Mouse (Mus musculus) lung, embryonic 14.5 days (tissue): ENCODE data around the gene Cetn3. TPM values are rescaled to one million over a fixed set of nuclear protein-coding genes. Genes with fewer than 3 reads are reported as not detected.

Source experiments
- ATAC-seq: fragments of 200-750 bp; cut with Nextera tagmentation; 2 replicates; pipeline ENCODE4 v1.8.0; 2017; ENCODE audit warnings: mild to moderate bottlenecking, moderate TSS enrichment, moderate library complexity; ENCODE audit not compliant: insufficient read depth
- DNase-seq: peaks from one replicate; pipeline ENCODE4 v3.0.0-alpha.2; 2015
- H3K27ac ChIP-seq: fragments of 300-500 bp; sonication (generic); 2 replicates; pipeline ENCODE4 v1.5.1; 2014; ENCODE audit warnings: low read depth, mild to moderate bottlenecking, moderate library complexity
- H3K27me3 ChIP-seq: fragments of 300-500 bp; sonication (generic); 2 replicates; pipeline ENCODE4 v1.6.1; 2014; ENCODE audit warnings: low read length, control low read depth; ENCODE audit not compliant: insufficient read depth
- H3K36me3 ChIP-seq: fragments of 300-500 bp; sonication (generic); 2 replicates; pipeline ENCODE4 v1.6.1; 2014; ENCODE audit warnings: control low read depth; ENCODE audit not compliant: insufficient read depth
- H3K4me1 ChIP-seq: fragments of 300-500 bp; sonication (generic); 2 replicates; pipeline ENCODE4 v1.6.1; 2014; ENCODE audit warnings: antibody characterized with exemption, control low read depth; ENCODE audit not compliant: insufficient read depth
- H3K4me2 ChIP-seq: fragments of 300-500 bp; sonication (generic); 2 replicates; pipeline ENCODE4 v1.6.1; 2014; ENCODE audit warnings: mild to moderate bottlenecking
- H3K4me3 ChIP-seq: fragments of 300-500 bp; sonication (generic); 2 replicates; pipeline ENCODE4 v1.5.1; 2014; ENCODE audit warnings: low read depth, low read length
- H3K9ac ChIP-seq: fragments of 300-500 bp; sonication (generic); 2 replicates; pipeline ENCODE4 v1.6.1; 2014
- H3K9me3 ChIP-seq: fragments of 300-500 bp; sonication (generic); 2 replicates; pipeline ENCODE4 v1.6.1; 2016; ENCODE audit warnings: low read depth, low read length, control low read depth
- CTCF ChIP-seq: IDR thresholded peaks from 2 replicates; pipeline ENCODE4 v1.5.1; 2016; ENCODE audit warnings: antibody characterized with exemption, low read depth
- WGBS: fragments of 180-500 bp; shearing (Covaris S2); extraction: QIAGEN DNeasy Blood & Tissue Kit; methylation state at CpG from one replicate; pipeline ENCODE4 v1.1.7; 2014; 5-methylcytosine and 5-hydroxymethylcytosine counted together
- polyA plus RNA-seq: library from polyadenylated mRNA; unstranded; fragments of >200 nt; fragmentation: Nextera tagmentation; extraction: Ambion mirVana; gene quantifications from 2 replicates; pipeline ENCODE4 v1.2.1, GENCODE M21; 2014

Cetn3 gene
- polyA plus RNA-seq, 1 experiment from 2014 or later, result 255 TPM

DNA sequence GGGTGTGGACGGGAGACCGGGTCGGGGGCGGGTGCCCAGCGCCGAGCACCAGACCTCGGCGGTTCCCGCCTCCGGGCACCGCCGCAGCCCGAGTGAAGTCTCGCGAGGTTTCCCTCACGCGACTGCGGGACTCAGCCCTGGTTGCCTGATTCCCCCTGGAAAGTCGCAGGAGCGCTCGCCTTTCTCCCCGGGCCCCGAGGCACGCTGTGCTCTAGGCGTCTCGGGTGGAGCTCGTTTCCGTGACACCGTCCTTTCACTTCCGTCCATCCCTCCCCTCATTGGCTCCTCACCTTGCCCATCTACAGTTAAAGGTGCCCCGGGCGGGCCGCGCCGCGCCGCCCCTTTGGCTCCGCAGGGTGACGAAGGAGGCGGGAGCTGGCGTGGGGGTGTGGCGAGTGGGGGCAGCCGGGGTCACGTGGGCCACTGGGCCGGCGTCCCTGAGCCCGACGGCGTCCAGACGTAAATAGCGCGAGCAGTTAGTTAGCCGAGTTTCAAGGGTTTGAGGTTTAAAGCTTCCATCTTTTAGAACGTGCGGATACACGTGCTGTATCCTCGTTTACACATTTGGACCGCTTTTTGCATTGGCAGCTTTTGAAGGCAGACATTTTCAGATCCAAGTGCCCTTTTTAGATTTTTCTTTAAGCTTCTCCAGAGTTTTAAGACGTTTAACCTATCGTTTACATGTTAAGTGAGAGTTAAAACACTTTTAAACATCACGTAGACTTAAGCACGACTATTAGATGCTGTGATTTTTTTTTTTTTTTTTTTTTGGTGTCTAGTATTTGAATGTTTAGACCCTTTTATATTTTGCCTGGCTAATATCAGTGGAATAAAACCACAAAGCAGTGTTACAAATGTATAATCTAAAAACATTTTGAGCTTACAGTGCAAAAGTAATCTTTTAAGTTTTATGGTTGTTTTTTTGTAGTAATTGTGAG lies 797 bp downstream of the Cetn3 start:
- DNase-seq (peak; percentile 97), ATAC-seq (peak; percentile 99)
- no peak for TF ChIP-seq CTCF
- Histone ChIP-seq H3K27ac (peak overlapping the region; percentile 99), H3K27me3 (no peaks in the 10 kb centered on the region), H3K4me2 (peak overlapping the region; percentile 60), H3K4me3 (peak overlapping the region; percentile 72), H3K36me3 (peaks cover 22% of the 10 kb centered on the region), H3K4me1 (no peaks in the 10 kb centered on the region), H3K9ac (peak overlapping the region; percentile 84), H3K9me3 (no peaks in the 10 kb centered on the region)
- WGBS, result under 1% methylated on average over 49 of the region's 62 CpGs

DNA sequence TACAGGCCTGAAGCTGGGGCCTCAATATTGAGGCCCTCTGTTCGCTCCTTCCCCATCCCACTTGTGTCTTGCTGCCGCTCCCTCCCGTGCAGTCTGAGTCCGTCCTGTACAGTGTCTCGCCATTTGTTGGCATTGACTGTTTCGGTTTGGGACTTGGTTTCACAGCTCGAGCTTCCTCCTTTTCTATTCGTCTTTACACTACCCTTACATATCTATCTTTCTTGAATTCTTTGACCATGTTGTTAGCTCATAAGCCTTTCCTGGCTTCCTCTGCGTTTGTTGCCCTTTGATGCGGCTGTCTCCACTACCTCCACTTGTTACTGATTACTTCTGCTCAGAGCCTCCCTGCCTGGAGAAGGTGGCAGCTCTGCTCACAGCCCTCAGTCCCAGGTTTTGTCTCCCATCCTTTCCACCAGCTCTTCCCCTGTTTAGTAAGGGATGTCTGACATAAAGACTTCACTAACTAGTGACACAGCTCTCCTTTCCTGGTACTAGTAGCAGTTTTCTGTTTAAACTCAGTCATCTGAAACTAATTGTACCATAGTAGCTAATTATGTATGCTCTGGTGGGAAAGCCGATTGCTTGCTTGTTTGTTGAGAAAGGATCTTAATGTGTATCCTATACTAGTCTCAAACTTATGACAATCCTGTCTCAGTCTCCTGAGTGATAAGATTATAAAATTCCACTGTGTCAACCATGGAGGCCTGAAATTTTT lies 3.0 kb downstream of the Cetn3 start:
- Histone ChIP-seq H3K9me3 (no peaks in the 10 kb centered on the region), H3K4me1 (no peaks in the 10 kb centered on the region), H3K27ac (no peak overlapping the region), H3K4me3 (no peak overlapping the region), H3K9ac (no peak overlapping the region), H3K36me3 (peaks cover 32% of the 10 kb centered on the region), H3K4me2 (no peak overlapping the region), H3K27me3 (no peaks in the 10 kb centered on the region)
- DNase-seq (no peak), ATAC-seq (no peak)
- WGBS, result 82% methylated on average over 11 of the region's 11 CpGs
- no peak for TF ChIP-seq CTCF

DNA sequence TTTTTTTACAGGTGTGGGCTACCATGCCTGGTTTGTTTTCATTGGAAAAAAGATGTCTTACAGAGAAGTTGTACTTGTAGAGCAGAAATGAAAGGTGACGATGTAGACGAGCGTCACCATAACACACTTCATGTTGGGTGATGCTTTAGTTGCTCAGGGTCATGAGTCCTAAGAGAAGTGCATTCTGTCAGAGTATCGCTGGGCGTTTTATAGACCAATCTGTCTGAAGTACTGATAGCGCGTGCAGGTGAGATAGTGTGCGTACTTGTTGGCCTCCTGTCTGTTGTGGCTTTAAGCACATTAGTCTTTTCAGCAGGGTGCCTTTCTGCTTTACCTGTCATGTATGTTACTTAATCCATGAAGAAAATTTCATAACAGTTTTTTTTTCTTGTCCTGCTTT lies 7.3 kb downstream of the Cetn3 start:
- H3K36me3 ChIP-seq, result peaks cover 49% of the 10 kb centered on the region
- no peak overlapping the region for H3K4me2 ChIP-seq
- no peak overlapping the region for H3K4me3 ChIP-seq
- H3K27ac ChIP-seq, result no peak overlapping the region
- DNase-seq, result no peak
- TF ChIP-seq CTCF, result no peak
- no peaks in the 10 kb centered on the region for H3K9me3 ChIP-seq
- H3K4me1 ChIP-seq, result no peaks in the 10 kb centered on the region
- 92% methylated on average over 8 of the region's 8 CpGs for WGBS
- no peak overlapping the region for H3K9ac ChIP-seq
- ATAC-seq, result no peak
- H3K27me3 ChIP-seq, result no peaks in the 10 kb centered on the region

DNA sequence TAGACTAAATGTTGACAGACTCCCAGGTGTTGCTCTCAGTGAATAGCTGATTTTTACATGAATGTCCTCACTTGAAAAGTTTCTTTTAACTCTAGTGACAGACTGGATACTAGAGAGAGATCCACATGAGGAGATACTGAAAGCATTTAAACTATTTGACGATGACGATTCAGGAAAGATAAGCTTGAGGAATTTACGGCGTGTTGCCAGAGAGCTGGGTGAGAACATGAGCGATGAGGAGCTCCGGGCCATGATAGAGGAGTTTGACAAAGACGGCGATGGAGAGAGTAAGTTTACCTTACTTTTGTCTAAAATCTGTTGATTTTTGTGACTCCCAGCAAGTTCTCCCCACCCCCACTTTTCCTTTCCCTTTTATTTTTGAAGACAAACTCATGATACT lies 9.0 kb downstream of the Cetn3 start:
- Histone ChIP-seq H3K4me2 (no peak overlapping the region), H3K9ac (no peak overlapping the region), H3K9me3 (no peaks in the 10 kb centered on the region), H3K4me1 (no peaks in the 10 kb centered on the region), H3K4me3 (no peak overlapping the region), H3K27me3 (no peaks in the 10 kb centered on the region), H3K27ac (no peak overlapping the region), H3K36me3 (peaks cover 43% of the 10 kb centered on the region)
- 20% methylated on average over 8 of the region's 8 CpGs for WGBS
- peak; percentile 14 for DNase-seq
- ATAC-seq, result no peak
- TF ChIP-seq CTCF, result no peak

DNA sequence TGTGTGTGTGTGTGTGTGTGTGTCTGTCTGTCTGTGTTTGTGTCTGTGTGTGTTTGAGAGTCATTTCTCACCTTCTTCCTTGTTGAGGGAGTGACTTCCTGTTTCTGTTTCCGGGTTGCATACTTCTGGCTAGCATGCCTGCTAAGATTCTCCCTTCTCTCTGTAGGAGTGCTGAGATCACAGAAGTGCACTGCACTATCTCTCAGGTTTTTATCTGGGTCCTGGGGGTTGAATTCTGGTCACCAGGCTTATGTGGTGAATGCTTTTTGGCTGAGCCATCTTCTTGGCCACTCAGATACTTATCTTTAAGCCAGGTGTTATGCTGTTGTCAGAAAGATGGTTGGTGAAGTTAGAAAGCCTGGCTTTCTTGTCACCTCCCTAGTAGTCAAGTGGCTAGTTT lies 11.0 kb downstream of the Cetn3 start:
- no peaks in the 10 kb centered on the region for H3K4me1 ChIP-seq
- WGBS, result 30% methylated on average over 1 of the region's 1 CpGs
- no peak overlapping the region for H3K4me2 ChIP-seq
- H3K27me3 ChIP-seq, result no peaks in the 10 kb centered on the region
- H3K36me3 ChIP-seq, result peaks cover 28% of the 10 kb centered on the region
- ATAC-seq (no peak), DNase-seq (no peak)
- H3K9ac ChIP-seq, result no peak overlapping the region
- no peak overlapping the region for H3K4me3 ChIP-seq
- TF ChIP-seq CTCF, result no peak
- H3K27ac ChIP-seq, result no peak overlapping the region
- no peaks in the 10 kb centered on the region for H3K9me3 ChIP-seq

DNA sequence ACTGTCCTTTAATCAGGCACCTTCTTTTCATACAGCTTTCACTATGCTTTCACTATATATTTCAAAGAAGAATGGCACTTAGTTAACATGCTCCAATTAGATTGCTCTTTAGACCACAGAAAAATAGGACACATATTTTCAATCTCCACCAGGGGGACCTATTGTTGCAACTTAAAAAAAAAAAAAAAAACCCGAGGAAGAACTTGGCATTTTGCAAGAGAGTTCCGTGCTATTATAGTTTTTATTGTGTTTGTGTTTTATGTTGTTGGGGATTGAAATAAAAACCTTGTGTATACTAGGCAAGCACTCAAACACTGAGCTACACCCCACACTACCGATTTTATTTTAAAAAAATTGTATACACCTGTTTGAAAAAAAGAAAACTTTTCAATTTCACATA lies 18.2 kb downstream of the Cetn3 start:
- Histone ChIP-seq H3K9ac (no peak overlapping the region), H3K4me2 (no peak overlapping the region), H3K4me3 (no peak overlapping the region), H3K27me3 (no peaks in the 10 kb centered on the region), H3K27ac (no peak overlapping the region), H3K36me3 (no peaks in the 10 kb centered on the region), H3K4me1 (no peaks in the 10 kb centered on the region), H3K9me3 (no peaks in the 10 kb centered on the region)
- no peak for ATAC-seq
- WGBS, result 29% methylated on average over 3 of the region's 3 CpGs
- TF ChIP-seq CTCF, result peak; percentile 46
- DNase-seq, result peak; percentile 74

DNA sequence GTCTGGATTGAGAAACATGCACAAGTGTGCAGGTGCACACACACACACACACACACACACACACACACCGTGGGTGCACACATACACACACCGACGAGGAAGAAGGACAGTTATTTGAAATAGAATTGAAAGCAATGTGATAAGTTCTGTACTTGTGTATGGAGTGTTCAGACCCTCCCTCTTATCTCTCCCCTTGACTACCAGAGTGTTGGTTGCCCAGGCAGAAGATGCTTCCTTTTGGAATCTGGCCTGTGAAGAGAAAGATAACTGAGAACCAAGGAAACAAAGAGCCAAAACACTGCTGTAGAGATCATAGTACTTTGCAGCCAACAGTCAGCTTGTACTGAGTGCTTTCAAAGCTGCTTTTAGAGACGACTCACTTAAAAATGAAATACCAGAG lies 20.8 kb downstream of the Cetn3 start:
- Histone ChIP-seq H3K9me3 (no peaks in the 10 kb centered on the region), H3K27ac (no peak overlapping the region), H3K4me1 (no peaks in the 10 kb centered on the region), H3K4me2 (no peak overlapping the region), H3K9ac (no peak overlapping the region), H3K4me3 (no peak overlapping the region), H3K36me3 (no peaks in the 10 kb centered on the region), H3K27me3 (no peaks in the 10 kb centered on the region)
- TF ChIP-seq CTCF, result no peak
- ATAC-seq (no peak), DNase-seq (no peak)
- WGBS, result 85% methylated on average over 4 of the region's 4 CpGs
